Mouse (Mus musculus): ENCODE data around the gene Lrrc74b.
A peak's percentile ranks its signal among the peaks of the same experiment; 100 is the strongest.

The Lrrc74b gene

DNA sequence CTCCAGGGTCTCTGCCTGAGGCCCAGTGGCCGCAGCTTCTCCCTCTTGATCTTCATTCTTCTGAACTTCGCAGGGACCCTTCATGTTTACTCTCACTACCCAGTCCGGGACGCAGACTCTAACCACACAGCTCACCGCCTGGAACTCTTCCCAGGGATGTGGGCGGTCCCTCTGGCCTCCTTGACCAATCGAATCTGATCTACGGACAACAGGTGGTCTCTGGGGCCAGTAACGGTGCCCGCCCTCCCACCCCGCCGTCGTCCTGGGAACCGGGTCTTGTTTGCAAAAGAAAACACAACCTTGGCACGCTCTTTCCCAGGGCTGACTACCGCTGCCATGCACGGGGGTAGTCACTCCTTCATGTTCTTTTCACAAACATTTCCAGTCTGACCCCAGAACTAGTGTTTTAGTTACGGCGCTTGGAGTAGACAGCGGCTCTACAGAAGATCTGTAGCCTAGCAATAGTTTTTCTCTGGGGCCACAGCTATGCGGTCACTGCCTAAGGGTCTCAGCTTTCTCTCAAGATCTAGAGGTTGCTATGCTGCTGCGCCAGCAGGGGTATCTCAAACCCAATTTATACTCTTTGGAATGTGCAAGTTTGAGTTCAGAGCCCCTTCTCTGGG lies at the start of gene Lrrc74b:
Gene Lrrc74b, minus strand, starts transcription at position 120 of the 623 bp plus-strand sequence.
- peak; percentile 90 for DNase-seq

DNA sequence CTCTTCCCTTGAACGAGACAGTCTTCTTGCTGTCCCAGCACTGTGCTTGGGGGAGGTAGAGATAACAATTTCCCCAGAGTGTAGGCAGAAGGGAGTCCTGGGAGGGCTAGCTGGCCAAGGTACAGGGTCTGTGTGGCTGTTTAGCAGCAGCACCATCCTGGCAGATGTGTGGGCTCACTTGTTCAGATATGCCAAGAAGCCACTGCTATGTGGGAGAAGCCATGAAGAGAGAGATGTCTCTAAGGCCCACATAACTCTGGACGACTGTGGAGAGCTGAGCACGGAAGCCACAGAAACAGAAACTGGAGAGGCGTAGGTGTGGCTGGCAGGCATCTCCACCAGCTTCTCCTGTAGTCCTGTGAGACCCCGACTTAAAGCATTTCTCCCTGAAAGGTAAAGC lies 44.6 kb upstream of the Lrrc74b start:
- no peak for DNase-seq

DNA sequence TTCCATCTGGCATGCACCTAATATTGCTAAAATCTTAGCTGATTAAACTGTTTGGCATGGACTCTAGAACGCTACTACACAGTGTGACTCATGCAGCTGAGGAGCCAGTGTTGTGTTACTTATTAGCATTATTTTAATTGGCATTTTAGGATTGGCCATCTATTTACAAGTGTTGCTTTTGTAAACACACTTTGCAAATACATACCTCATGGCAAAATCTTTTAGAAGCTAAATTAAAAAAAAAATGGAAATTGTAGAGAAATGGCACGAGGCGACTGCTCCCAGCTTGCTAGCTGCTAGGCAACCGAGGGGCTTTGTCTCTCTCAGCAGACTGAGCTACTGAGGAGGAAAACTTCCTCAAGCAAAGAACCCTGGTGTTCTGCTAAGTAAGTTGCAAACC lies 43.9 kb upstream of the Lrrc74b start:
- no peak for DNase-seq

DNA sequence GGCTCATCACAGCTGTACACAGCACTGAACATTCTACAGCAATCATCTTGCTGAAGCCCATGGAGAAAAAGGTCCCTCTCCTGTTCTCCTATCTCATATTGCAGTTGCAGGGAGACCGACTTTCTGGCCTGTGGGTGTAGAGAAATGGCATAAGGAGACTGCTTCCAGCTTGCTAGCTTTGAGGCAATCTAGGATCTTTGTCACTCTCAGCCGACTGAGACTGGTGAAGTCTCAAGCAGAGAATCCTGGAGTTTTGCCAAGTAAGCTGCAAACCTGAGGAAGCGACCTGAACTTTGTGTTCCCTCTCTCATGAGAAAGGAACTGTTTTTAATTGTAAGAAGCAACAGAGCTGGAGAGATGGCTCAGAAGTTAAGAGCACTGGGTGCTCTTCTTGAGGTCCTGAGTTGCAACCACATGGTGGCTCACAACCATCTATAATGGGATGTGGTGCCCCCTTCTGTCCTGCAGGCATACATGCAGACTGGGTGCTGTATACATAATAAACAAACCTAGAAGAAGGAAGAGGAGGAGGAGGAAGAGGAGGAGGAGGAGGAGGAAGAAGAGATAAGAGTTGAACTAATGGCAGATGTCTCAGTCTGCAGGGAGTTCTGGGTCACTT lies 40.0 kb upstream of the Lrrc74b start:
- peak; percentile 10 for DNase-seq

DNA sequence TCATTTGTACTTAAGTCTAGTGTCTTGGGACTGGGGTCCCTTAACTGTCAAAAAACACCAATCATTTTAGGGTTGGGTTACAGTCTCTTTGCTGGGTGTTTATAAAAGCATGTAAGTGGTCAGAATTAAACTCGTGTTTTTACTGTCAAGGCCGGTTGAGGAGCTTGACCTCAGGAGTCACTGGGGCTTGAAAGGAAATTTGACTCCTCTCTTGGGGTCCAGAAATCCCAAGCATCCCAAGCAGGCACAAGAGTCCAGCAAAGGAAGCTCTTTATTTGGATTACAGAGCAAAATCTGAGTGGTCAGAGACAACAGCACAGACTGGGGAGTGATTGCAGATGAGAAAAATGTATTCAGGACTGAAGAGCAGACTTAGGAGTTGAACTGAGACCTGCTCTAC lies 29.7 kb upstream of the Lrrc74b start:
- DNase-seq, result no peak

DNA sequence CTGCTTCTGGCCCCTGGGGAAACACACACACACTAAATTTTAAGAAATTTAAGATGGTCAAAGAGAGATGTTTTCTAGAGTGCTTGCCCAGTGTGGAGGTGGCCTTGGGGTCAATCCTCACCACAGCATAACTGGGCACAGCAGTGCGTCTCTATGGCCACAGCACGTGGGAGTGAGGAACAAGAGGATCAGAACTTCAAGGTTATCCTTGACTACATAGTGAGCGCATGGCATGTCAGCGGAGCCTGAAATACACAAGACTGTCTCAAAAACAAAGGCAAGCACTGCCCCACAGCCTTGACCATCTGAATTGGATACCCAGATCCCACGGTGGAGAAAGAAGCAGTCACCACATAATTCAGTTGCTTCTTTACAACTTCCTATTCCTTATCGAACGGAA lies 23.5 kb upstream of the Lrrc74b start:
- no peak for DNase-seq

DNA sequence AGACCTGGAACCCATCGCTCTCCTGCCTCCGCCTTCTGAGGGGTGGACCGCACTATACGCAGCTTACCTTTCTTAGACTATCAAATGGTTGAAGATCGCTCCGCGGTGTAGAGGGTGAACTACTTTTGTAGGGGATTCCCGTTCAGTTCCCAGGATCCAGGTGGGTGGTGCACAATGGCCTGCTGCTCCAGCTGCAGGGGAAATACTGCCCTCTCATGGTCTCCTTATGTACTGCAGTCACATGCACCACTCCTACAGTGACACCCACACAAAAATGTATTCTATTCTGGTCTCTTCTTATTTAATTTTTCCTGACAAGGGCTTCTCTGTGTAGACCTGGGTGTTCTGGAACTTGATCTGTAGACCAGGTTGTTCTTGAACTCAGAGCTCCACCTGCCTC lies 22.0 kb upstream of the Lrrc74b start, which contains the start of gene Slc7a4:
Gene Slc7a4, minus strand, starts transcription at position 151 of the 400 bp plus-strand sequence.
- peak; percentile 60 for DNase-seq

DNA sequence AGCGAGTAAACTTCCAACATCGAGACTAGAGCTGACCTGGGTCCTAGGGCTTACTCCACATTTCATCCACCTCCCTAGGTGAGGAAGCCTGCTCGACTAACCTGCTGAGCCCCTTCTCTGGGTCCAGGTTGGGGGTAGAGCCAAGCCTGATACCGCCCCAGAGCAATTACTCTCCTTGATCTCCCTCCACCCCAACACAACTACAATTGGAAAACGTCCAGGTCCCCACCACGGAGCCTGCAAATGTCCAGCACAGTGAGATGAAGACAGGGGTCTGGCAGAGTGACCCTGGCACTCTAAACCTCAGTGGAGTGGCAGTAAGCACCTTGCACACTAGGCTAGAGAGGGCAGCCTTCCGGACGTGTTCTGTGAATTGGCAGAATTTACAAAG lies 15.8 kb upstream of the Lrrc74b start:
- no peak for DNase-seq

DNA sequence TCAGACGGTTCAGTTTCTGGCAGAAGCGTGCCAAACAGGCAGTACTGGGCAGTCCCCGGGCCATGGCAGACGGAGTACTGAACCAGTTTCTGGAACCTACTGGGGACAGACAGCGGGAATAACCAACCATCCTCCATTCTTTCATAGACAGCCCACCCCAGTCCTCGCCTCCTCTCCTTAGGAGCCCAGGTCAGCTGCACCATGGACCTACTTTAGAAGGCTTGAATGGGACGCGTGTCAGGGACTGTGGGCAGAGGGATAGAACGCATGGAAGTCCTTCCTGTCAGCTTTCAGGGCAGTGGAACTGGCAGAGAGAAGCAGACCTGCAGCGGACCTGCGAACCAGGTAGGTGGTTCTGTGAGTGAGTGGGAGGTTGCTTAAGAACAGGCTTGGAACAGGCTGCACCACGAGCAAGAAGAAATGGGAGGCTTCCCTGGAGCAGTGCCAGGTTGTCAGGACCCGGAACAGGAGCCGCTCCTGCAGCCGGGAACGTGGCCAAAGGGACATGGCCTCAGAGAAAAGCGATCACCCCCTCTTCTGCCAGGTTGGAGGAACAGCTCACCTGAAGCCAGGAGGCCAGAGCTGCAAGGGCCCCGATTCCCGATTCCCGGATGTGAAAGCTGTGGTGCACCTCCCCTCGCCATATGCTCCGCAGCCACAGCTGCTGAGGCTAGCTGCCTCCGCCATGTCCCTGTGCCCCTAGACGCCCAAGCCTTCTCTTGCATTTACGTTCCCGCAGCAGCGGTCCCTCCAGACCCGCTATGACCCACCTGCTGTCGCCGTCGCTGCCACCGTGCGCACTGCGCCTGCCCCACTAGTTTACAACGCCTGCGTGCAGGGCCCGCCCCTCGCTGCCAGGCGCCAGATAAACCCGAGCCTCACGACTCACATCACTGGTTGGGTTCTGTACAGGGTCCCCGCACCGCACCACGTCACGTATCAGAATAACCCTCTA lies 15.1 kb upstream of the Lrrc74b start:
- peak; percentile 71 for DNase-seq

DNA sequence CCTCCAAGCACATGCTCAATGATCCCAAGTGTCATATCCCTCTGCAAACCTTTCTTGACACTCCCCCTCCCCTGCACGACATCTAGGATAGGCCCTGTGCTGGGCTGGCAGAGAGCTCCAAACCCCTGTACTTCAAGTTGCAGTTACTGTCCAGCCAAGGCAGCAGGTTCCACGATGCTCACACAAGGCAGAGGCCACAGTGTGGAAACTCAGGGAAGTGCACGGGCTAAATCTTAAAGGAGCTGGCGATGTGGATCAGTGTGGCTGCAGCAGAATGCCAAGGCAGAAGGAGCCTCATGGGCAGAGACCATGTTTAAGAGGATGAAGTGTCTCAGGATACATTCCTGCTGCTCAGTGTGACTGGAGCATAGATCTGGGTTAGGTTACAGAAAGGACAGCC lies 5.1 kb upstream of the Lrrc74b start:
- DNase-seq, result peak; percentile 26

DNA sequence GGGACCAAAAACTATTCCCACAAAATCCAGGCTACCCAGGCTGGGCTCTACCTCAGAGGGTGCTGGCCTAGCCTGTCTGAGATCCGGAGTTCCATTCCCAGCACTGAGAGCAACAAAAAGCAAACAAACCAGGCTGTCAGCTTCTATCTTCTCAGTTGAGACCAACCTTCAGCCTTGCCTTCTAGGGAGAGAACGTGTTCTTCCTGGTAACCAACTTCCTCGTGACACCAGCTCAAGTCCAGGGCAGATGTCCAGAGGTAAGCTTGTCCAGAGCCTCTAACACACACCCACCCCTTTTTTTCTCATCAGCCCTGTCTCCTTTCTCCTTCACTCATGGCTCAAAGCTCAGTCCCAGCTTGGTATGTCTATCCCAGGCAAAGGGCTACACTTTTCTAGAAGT lies 3.7 kb upstream of the Lrrc74b start:
- no peak for DNase-seq

DNA sequence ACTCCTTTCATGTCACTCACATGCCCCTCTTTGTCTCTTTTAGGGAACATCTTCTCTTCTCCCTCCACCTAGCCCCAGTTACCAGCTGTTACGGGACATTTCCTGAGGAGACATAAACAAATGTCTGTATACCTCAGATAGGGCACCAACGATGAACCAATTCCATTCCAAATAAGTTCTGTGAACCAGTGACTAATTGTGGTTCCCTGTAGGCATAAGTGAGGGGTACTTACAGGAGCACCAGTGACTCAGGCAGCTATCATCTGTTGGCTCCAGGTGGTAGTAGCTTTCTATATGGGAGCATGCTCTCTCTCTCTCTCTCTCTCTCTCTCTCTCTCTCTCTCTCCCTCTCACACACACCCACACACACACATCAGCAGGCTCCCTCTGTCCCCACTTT lies 3.2 kb upstream of the Lrrc74b start:
- DNase-seq, result no peak

DNA sequence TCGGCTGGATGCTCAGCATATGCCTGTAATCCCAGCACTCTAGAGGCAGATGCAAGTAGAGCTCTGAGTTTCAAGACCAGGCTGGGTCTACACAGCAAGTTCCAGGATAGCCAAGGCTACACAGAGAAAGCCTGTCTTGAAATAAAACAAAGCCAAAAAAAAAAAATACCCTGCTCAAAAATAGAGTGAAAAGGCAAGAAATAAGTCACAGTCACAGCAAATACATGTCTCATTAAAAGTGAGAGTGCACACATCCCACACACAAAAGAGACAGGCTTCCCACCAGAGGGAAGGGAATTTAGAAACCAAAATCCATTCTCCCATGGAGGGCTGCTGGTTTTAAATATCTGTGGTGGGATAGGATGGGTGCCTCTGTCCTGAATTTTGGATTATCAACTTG lies 2.5 kb upstream of the Lrrc74b start:
- no peak for DNase-seq

DNA sequence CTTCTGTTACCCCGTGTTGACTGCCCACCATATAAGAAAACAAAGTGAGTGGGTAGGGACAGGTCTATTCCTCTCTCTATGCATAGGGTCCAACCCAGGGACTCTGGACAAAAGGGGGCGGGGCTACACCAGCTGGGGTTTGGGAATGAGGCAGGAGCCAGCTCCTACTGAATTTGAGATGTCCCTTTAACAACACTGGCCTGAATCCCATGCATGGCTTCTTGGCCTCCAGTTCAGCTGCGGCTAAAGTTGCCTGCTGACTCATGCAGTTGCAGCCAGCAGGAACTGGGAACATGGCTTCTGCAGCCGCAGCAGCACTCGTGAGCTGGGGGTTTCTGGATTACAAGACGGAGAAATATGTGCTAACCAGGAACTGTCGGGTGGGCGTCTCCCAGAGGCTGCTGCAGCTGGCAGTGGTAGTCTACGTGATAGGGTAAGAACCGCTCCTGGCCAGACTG lies 733 bp upstream of the Lrrc74b start, which contains the start of gene P2rx6:
Gene P2rx6, plus strand, starts transcription at position 135 of the 458 bp plus-strand sequence.
- peak; percentile 70 for DNase-seq

DNA sequence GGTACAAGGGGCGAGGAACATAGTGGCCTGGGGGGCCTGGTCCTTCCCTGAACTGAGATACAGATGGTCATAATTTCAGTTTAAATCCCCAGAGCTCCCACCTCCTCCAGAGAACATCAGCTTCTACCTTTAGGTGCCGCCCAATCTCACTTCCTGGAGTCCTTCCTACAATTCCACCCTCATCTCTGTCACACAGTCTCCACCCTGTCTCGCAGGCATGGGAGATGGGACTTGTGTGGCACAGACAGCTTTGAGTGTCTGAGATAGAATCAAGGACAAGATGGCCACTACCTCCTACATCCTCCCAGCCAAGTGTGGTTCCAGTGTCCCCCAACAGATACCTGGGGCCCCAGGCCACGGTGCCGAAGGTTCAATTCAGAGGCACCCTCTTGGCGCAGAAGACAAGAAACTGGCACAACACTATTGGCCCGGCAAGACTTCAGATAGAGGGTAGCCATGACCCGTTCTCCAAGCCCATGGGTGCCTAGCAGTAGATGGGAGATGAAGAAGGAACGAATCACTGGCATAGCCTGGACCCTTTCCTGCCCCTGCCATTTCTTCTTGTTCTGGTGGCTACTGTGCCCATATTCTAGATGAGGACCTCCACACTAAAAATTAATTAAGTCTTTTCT lies 1.5 kb downstream of the Lrrc74b start:
- DNase-seq, result no peak

DNA sequence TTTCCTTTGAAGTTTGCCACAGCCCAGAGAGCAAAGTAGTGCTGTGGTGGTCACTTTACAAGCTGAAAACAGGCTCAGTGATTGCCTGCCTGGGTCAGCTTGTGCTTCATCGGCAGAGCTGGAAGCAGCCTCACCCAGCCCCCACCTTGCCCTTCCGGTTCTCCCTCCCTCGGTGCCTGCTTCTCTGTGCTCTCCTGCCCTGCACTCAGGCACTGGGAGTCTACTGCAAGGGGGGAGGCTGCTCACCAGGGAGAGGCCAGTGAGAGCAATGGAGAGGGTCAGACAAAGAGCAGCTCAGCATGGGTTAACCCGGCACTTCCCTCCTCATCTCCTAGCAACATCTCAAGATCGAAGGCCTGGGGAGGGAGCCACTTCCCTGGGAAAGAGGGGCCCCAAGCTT lies 2.2 kb downstream of the Lrrc74b start:
- DNase-seq, result peak; percentile 21

DNA sequence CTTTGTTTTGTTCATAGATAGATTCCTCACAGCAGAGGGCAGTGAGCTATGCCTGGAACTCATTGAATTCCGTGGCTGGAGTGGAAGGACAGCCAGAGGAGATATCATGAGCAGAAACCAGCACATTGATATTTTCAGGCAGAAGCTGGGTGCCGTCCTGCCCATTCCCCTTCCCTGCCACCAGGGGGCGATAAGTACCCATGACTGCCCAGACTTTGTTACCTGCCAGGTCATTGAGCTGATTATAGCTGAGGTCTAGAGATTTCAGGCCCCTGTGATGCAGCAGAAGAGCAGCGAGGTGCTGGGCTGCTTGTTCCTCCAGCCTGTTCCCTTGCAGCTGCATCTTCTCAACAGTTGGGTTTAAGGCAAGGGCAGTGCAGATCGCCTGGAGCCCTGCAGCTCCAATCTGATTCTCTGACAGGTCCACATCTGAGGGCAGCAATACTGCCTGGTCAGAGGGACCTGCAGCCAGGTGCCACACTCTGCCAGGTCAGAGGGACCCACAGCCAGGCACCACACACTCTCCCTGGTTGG lies 3.0 kb downstream of the Lrrc74b start:
- DNase-seq, result peak; percentile 83

DNA sequence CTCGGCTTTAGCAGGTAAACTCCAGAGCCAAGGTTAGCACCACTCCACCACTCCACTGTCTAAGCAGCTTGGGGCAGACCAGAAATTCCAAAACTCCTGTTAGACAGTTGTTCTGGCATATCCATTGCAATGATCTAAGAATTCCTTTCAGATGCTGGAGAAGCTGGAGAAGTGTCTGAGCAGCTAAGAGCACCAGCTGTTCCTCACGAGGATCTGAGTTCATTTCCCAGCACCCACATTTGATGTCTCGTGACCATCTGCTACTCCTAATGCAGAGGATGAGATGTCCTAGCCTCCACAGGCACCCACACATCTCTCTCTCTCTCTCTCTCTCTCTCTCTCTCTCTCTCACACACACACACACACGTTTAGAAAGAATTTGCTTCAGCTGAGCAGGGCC lies 4.1 kb downstream of the Lrrc74b start:
- DNase-seq, result no peak

DNA sequence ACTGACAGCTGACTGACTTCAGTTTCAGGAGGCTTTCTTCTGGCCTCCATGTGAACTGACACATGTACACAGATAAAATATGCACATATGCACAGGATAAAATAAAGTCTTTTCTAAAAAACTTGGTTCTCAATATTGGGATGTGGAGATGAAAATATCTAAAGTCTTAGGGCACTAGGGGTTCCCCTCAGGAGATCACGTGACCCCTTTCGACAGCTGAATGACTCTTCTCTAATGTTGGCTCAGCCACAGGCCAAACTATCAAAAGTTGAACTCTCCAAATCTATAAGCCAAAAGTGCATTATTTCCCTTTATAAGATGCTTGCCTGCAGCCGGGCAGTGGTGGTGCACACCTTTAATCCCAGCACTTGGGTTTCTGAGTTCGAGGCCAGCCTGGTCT lies 4.9 kb downstream of the Lrrc74b start:
- DNase-seq, result no peak

DNA sequence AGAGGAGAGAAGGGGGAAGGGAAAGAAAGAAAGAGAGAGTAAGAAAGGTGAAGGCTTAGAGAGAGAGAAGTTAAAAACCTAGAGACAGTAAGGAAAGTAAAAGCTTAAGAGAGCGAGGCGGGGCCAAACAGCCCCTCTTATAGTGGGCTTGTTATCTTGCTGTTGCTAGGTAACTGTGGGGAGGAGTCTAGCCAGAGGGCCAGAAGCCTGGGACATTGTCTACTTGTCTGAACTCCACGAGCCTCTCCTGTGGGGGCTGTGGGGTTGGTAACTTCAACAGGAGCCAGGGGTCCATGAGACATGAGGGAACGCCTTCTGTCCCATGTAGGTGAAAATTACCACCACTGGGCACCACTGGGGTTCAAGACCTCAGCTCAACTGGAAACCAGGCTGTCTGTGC lies 6.3 kb downstream of the Lrrc74b start:
- DNase-seq, result peak; percentile 68

DNA sequence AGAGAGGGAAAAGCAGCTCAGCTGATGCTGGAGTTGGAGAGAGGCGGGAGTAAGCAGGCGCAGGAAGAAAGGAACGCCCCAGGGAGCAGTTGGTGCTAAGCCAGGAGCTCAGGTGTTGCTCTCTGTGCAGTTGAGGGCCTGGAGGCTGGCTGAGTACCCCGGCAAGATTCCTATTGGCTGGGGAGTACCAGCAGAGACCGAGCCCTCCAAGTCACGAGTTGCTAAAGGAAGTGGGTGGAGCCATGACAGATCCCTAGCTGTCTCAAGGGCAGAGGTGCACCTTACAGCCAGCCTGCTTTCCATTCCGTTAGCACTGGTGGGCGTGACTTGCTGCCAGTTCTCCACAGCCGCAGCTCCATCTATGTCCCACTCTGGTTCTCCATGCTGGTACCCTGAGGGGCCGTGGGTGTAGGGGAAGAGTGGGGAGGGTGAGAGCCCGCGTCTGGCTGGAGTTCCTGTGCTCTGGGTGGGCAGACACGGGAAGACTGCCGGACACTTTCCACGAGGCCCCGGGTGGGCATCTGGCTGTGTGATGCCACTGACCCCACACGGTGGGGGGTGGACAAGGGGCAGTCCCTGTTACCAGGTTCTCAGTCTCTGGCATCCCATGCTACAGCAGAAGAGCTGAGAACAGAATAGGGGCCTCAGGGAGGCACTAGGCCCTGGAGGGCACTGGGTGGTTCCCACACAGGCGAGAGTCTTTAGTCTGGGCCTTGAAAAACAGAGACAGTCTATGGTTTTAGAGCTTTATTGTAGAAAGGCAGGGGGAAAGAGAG lies 6.9 kb downstream of the Lrrc74b start:
- DNase-seq, result peak; percentile 73

DNA sequence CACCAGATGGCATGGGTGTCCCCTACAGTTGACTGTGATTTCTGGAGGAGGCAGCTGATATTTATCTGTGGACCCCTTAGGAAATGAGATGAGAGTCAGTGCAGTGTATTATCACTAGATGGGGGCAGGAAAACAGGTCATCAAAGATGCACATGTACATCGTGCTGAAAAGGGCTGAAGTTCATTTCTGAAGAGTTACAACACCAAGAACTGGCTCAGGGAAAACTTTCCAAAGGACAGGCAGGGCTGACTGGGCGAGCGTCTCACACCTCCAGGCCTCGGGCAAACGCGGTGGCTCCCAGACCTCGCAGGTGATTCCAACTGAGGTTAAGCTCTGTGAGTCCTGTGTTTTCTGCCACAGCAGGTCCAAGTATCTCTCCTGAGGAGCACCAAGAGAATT lies 8.2 kb downstream of the Lrrc74b start:
- no peak for DNase-seq
